Mouse (Mus musculus) heart, postnatal 0 days (tissue): ENCODE results near the gene Gm2030. TPM values are rescaled to one million over a fixed set of nuclear protein-coding genes. Genes with fewer than 3 reads are reported as not detected.
"Not testable (repeated sequence)": the region's sequence is repeated elsewhere in the genome, so short reads cannot be mapped to it uniquely, and the experiment has no call there.

Experiments
- ATAC-seq: fragments of 200-750 bp; cut with Nextera tagmentation; 2 replicates; pipeline ENCODE4 v1.8.0; 2017; ENCODE audit warnings: low read depth, moderate number of reproducible peaks, moderate library complexity; ENCODE audit not compliant: insufficient read depth
- DNase-seq: peaks from one replicate; pipeline ENCODE4 v3.0.0-alpha.2; 2016; ENCODE audit warnings: low spot score
- H3K27ac ChIP-seq: fragments of 300-500 bp; sonication (generic); 2 replicates; pipeline ENCODE4 v1.5.1; 2014; ENCODE audit warnings: low read depth, mild to moderate bottlenecking
- H3K27me3 ChIP-seq: fragments of 300-500 bp; sonication (generic); 2 replicates; pipeline ENCODE4 v1.6.1; 2014; ENCODE audit warnings: low read length, mixed read lengths; ENCODE audit not compliant: control insufficient read depth, insufficient read depth
- H3K36me3 ChIP-seq: fragments of 300-500 bp; sonication (generic); replicated peaks from 2 replicates; pipeline ENCODE4 v1.6.1; 2014; ENCODE audit warnings: low read length, mixed read lengths; ENCODE audit not compliant: control insufficient read depth, insufficient read depth
- H3K4me1 ChIP-seq: fragments of 300-500 bp; sonication (generic); 2 replicates; pipeline ENCODE4 v1.6.1; 2014; ENCODE audit warnings: antibody characterized with exemption; ENCODE audit not compliant: control insufficient read depth, insufficient read depth
- H3K4me2 ChIP-seq: fragments of 300-500 bp; sonication (generic); 2 replicates; pipeline ENCODE4 v1.6.1; 2014; ENCODE audit warnings: low read depth, mild to moderate bottlenecking, low read length, moderate library complexity
- H3K4me3 ChIP-seq: fragments of 300-500 bp; sonication (generic); 2 replicates; pipeline ENCODE4 v1.5.1; 2014; ENCODE audit warnings: low read depth, low read length
- H3K9ac ChIP-seq: fragments of 300-500 bp; sonication (generic); replicated peaks from 2 replicates; pipeline ENCODE4 v1.6.1; 2014; ENCODE audit warnings: low read depth, low read length, mixed read lengths
- H3K9me3 ChIP-seq: fragments of 300-500 bp; sonication (generic); replicated peaks from 2 replicates; pipeline ENCODE4 v1.6.1; 2016; ENCODE audit warnings: low read length; ENCODE audit not compliant: control insufficient read depth
- WGBS: fragments of 180-500 bp; shearing (Covaris S2); extraction: QIAGEN DNeasy Blood & Tissue Kit; methylation state at CpG from one replicate; pipeline ENCODE4 v1.1.7; 2014; 5-methylcytosine and 5-hydroxymethylcytosine counted together
- polyA plus RNA-seq: library from polyadenylated mRNA; unstranded; fragments of >200 nt; fragmentation: Nextera tagmentation; extraction: Ambion mirVana; gene quantifications from 2 replicates; pipeline ENCODE4 v1.2.1, GENCODE M21; 2015
- total RNA-seq: library from RNA; depleted of rRNA; stranded (reverse); fragments of >200 nt; gene quantifications from 2 replicates; pipeline ENCODE4 v1.2.3, GENCODE M21; 2014; ENCODE audit warnings: low replicate concordance; rRNA removed

Gm2030 gene
- total RNA-seq: not detected in 2 replicates
- polyA plus RNA-seq: not detected in 2 replicates

DNA sequence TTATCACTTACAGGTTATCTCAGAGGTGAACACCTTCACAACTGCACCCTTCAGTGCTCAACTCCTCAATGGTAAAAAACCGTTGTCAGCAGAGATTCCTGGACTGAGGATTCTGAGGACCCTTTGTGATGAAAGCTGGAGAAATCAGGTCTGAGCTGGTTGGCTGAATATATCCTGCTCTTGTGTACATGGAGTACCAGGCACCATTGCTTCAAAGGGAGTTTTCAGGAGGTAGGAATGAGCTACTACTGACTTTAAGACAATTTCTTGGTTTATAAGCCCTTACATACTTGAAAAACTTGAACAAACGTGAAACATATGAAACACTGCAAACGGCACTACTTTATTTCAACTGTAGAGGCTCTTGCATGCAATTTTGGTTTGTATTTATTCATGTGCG lies at the start of gene Gm2030:
Gene Gm2030 (minus strand): TSS at position 101 of the 400 bp plus-strand sequence.
- H3K4me3 ChIP-seq, H3K4me1 ChIP-seq, H3K36me3 ChIP-seq, ATAC-seq, H3K4me2 ChIP-seq, H3K9me3 ChIP-seq, DNase-seq, H3K27me3 ChIP-seq, H3K9ac ChIP-seq, H3K27ac ChIP-seq: not testable (repeated sequence)
- WGBS: 54% methylated on average over 3 of the region's 4 CpGs

Other genes starting within 250 kb of the Gm2030 start
- not detected in 2 replicates for gene Gm2012, start 78.7 kb downstream of the Gm2030 start, total RNA-seq
- gene Gm2012, start 78.7 kb downstream of the Gm2030 start, polyA plus RNA-seq: not detected in 2 replicates
- gene Slx, start 235.5 kb upstream of the Gm2030 start, total RNA-seq: not detected in 2 replicates
- not detected in 2 replicates for gene Slx, start 235.5 kb upstream of the Gm2030 start, polyA plus RNA-seq